Mouse (Mus musculus): Measurements from ENCODE around the gene Cpt1a. TPM values are rescaled to one million over a fixed set of nuclear protein-coding genes. Genes with fewer than 3 reads are reported as not detected.

The Cpt1a gene
- polyA plus RNA-seq, 1 experiment from 2014 or later: 19.6 TPM

DNA sequence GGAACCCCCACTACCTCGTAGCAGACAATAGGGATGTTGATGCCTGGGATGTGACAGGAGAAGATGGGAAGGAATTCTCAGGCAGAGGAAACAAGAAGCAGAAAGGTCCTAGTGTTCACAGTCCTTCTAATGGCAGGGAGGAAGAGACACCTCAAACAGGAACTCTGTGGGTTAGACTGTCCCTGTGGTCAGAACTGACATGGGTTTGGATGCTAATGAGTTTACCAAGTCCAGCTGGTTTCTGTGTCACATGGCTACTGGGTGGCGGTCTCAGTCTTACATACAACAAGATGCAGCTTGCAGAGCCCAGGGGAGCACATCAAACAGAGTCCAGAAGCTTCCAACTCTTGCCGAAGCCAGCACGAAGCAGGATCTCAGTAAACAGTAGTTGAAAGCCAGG lies 18.1 kb upstream of the Cpt1a start:
- Histone ChIP-seq H3K36me3 (no peaks in the 10 kb centered on the region), H3K4me3 (no peak overlapping the region), H3K27ac (no peak overlapping the region), H3K4me2 (no peak overlapping the region), H3K27me3 (no peaks in the 10 kb centered on the region; the same call in 1 of the 2 replicates), H3K4me1 (no peaks in the 10 kb centered on the region), H3K9ac (no peak overlapping the region), H3K9me3 (no peaks in the 10 kb centered on the region)
- WGBS: 49% methylated on average over 4 of the region's 4 CpGs
- no peak for ATAC-seq (ENCODE audit: insufficient number of reproducible peaks, low FRiP score, low TSS enrichment, low read depth)

DNA sequence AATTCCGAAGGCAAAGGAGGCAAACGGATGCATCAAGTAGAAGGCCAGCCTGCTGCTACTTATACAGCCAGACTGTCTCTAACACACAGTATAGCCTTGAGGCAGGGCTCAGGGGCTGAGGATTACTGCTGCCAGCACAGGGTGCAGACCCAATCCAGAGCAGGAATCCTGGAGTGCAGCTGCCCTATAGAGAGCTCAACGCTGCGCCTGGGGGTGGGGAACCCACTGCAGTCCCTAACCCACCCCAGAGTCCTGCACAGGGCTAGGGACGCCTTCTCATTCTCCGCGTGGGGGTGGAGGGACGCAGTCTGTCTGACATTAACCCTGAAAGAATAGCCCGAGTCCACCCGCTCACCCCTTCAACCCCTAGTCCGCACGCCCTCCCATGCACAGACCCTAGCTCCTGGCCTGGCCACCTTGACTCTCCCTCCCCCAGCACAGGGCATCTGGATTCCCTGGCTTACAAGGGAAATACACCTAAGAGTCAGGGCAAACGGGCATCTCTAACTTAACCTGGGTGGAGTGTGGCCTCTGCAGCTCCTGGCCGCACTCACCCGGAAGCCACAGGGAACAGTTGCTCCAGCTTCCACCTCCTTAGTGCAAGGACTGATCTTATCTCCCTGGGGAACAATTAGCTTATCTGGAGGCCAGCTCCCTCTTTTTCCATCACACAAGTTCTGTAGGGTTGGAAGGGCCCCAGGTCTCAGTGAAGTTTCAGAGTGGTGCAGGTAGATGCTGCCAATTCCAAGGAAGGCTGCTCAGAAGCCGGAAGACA lies 14.8 kb upstream of the Cpt1a start:
- H3K27me3 ChIP-seq: no peaks in the 10 kb centered on the region; the same call in 1 of the 2 replicates
- H3K9ac ChIP-seq: no peak overlapping the region
- H3K9me3 ChIP-seq: no peaks in the 10 kb centered on the region
- WGBS: 63% methylated on average over 16 of the region's 16 CpGs
- no peak overlapping the region for H3K4me3 ChIP-seq
- H3K4me1 ChIP-seq: no peaks in the 10 kb centered on the region
- no peaks in the 10 kb centered on the region for H3K36me3 ChIP-seq
- no peak for ATAC-seq (ENCODE audit: insufficient number of reproducible peaks, low FRiP score, low TSS enrichment, low read depth)
- no peak overlapping the region for H3K27ac ChIP-seq
- no peak overlapping the region for H3K4me2 ChIP-seq

DNA sequence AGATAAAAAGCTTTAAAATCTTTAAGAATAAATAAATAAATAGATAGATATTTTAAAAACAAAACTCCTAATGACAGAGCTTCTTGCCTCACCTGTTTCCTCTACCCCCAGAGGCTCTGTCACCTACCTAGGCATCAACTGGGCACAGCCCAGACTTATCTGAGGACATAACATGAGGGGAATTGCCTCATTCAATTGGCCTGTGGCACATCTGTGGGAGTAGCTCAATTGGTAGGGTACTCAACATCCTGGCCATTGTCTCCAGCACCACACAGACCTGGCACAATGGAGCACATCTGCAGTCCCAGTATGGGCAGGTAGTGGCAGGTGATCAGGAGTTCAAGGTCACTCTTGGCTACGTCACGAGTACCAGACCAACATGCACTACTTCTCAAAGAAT lies 2.8 kb upstream of the Cpt1a start:
- Histone ChIP-seq H3K9me3 (no peaks in the 10 kb centered on the region), H3K36me3 (no peaks in the 10 kb centered on the region), H3K9ac (no peak overlapping the region), H3K4me3 (no peak overlapping the region), H3K4me2 (no peak overlapping the region), H3K4me1 (peaks cover 24% of the 10 kb centered on the region), H3K27me3 (peaks cover 17% of the 10 kb centered on the region), H3K27ac (no peak overlapping the region)
- 86% methylated on average over 2 of the region's 2 CpGs for WGBS
- ATAC-seq (ENCODE audit: insufficient number of reproducible peaks, low FRiP score, low TSS enrichment, low read depth): no peak

DNA sequence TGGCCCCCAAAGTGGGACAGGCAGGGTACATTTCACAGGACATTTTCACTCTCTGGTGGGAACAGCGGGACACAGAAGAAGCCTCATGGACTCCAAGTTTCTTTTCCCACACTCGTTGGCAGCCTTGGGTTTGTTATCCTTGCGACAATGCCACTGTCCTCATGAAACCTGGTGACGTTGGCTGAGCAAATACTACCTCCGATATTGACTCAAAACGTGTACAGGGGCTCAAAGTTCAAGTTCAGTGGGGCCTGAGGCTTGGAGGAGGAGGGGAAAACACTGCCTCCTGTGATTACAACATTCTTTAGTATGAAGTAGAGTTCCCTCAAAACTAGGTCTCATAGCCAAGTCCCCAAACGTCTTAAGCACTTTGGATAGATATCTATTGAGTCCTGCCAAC lies 2.0 kb upstream of the Cpt1a start:
- no peaks in the 10 kb centered on the region for H3K36me3 ChIP-seq
- H3K27ac ChIP-seq: no peak overlapping the region
- H3K4me3 ChIP-seq: no peak overlapping the region
- 79% methylated on average over 7 of the region's 7 CpGs for WGBS
- no peak overlapping the region for H3K9ac ChIP-seq
- no peak for ATAC-seq (ENCODE audit: insufficient number of reproducible peaks, low FRiP score, low TSS enrichment, low read depth)
- peaks cover 31% of the 10 kb centered on the region for H3K4me1 ChIP-seq
- H3K4me2 ChIP-seq: no peak overlapping the region
- H3K27me3 ChIP-seq: peaks cover 17% of the 10 kb centered on the region
- no peaks in the 10 kb centered on the region for H3K9me3 ChIP-seq

DNA sequence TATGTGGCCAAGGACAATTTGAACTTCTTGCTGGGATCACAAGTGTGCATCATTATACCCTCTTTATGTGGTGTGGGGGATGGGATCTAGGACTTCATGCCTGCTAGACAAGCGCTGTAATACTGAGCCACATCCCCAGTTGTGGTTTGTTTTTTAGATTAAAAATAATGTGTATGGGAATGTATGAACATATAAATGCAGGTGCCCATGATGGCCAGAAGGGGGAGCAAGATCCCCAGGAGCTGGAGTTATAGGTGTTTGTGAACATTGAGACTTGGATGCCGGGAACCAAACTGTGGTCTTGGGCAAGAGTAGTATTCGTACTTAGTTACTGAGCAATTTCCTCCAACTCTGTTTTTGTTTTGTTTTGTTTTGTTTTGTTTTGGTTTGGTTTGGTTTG lies 1.3 kb upstream of the Cpt1a start:
- no peak for ATAC-seq (ENCODE audit: insufficient number of reproducible peaks, low FRiP score, low TSS enrichment, low read depth)
- H3K4me1 ChIP-seq: peaks cover 33% of the 10 kb centered on the region
- 79% methylated on average over 3 of the region's 3 CpGs for WGBS
- no peaks in the 10 kb centered on the region for H3K36me3 ChIP-seq
- no peak overlapping the region for H3K9ac ChIP-seq
- no peak overlapping the region for H3K4me3 ChIP-seq
- H3K27me3 ChIP-seq: peaks cover 17% of the 10 kb centered on the region
- no peak overlapping the region for H3K27ac ChIP-seq
- no peaks in the 10 kb centered on the region for H3K9me3 ChIP-seq
- no peak overlapping the region for H3K4me2 ChIP-seq

DNA sequence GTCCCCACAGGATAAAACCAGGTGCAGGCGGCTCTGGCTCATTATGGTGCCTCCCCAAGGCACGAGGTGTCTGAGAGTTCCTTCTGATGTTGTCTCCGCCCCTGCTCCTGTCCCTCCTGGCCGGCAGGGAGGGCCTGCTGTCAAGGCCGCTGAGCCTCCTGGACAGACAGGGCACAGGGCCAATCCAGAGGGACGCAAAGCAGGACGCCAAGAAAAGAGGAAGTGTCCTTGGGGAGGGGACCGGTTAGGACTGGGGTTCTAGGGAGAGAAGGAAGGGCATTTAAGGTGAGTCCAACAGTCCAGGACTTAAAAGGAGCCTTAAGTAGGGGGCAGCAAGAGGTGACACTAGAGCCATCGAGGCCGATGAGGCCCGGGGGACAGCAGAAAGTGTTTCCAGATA lies 517 bp upstream of the Cpt1a start:
- Histone ChIP-seq H3K9ac (no peak overlapping the region), H3K9me3 (no peaks in the 10 kb centered on the region), H3K4me1 (peaks cover 40% of the 10 kb centered on the region), H3K27ac (no peak overlapping the region), H3K36me3 (no peaks in the 10 kb centered on the region), H3K4me3 (peak overlapping the region; percentile 67), H3K27me3 (peaks cover 17% of the 10 kb centered on the region), H3K4me2 (peak overlapping the region; percentile 99)
- no peak for ATAC-seq (ENCODE audit: insufficient number of reproducible peaks, low FRiP score, low TSS enrichment, low read depth)
- WGBS: 9% methylated on average over 11 of the region's 11 CpGs

DNA sequence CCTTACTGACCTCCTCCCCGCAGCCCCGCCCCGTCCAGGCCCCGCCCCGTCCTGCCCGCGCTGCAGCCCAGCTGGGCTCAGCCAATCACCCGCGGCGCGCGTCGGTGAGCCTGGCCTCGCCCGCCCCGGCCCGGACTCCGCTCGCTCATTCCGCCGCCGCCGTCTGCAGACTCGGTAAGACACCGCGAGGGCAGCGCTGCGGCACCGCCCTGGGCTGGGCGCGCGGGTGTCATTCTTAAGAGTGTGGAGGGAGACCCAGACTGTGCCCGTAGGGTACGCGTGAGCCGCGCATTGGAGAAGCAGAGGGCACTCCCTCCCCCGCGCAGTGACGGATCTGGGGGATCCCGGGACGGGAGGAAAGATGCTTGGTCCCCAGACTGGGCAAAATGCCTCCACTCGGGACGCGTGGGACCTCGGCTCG lies 1.1 kb downstream of the Cpt1a start:
- peak overlapping the region; percentile 59; the same call in 1 of the 2 replicates for H3K27ac ChIP-seq

DNA sequence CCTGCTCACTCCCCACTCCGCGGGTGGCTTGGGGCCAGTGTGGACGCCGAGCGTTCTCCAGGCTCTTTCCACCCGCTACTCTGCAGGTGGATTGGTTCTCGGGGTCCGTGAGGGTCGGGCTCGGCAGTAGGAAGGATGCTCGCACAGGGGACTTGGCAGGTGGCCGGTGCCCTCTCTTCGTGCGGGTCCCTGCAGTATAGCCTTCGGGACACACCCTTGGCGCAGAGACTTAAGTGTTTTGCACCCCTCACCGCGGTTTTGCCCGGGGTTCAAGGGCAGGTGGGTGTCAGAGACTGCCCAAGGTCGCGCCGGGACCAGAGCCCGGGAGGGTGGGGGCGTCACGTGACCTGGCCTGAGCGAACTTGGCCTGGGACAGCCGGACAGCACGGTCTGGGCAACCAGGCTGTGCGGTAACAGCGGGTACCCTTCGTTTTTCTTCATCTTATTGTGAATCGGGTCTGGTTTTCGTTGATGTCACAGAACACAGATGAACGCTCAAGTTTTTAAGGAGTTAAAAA lies 1.7 kb downstream of the Cpt1a start:
- peak overlapping the region; percentile 90; the same call in 1 of the 2 replicates for H3K27ac ChIP-seq
- H3K9me3 ChIP-seq: no peaks in the 10 kb centered on the region
- H3K4me1 ChIP-seq: peaks cover 40% of the 10 kb centered on the region
- peaks cover 17% of the 10 kb centered on the region for H3K27me3 ChIP-seq
- peak overlapping the region; percentile 67 for H3K4me3 ChIP-seq
- H3K36me3 ChIP-seq: no peaks in the 10 kb centered on the region
- ATAC-seq (ENCODE audit: insufficient number of reproducible peaks, low FRiP score, low TSS enrichment, low read depth): 0 out of 2 replicates have a peak, but pooled peaks have one; percentile 4
- H3K4me2 ChIP-seq: peak overlapping the region; percentile 99
- whole genome bisulfite sequencing: under 1% methylated on average over 34 of the region's 34 CpGs
- H3K9ac ChIP-seq: peak overlapping the region; percentile 50

More for the DNA sequence above, 1.1 kb downstream of the Cpt1a start:
- Histone ChIP-seq H3K27me3 (peaks cover 17% of the 10 kb centered on the region), H3K9me3 (no peaks in the 10 kb centered on the region), H3K4me3 (peak overlapping the region; percentile 67), H3K9ac (peak overlapping the region; percentile 50), H3K36me3 (no peaks in the 10 kb centered on the region), H3K4me2 (peak overlapping the region; percentile 99), H3K4me1 (peaks cover 40% of the 10 kb centered on the region)
- under 1% methylated on average over 43 of the region's 47 CpGs for WGBS
- peak; percentile 81 for ATAC-seq (ENCODE audit: insufficient number of reproducible peaks, low FRiP score, low TSS enrichment, low read depth)

DNA sequence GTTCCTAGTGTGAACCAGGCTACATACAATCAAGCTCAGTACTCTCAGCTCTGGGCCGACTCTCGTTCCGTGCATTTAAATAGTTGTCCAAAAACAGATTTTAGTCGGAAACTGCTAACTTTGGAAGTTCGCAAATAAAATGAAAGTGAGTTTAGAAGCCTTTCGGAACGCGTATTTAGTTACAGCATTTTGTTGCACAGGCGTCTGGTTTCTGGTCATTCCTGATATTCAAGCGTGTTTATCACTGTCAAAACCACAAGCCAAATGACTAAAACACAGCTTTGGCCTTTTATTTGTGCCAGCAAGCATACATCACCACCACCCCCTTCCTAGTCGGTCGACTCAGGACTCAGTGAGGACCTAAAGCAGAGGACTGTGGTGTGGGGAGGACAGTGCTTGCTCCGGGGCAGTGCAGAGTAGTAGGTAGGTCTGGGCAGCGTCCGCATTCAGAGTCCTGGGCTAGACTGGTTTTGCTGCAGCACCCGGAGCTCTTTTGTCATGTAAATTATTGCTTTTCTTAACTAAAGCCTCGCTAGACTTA lies 2.2 kb downstream of the Cpt1a start:
- Histone ChIP-seq H3K4me1 (peaks cover 40% of the 10 kb centered on the region), H3K27ac (peak overlapping the region; percentile 90), H3K9ac (peak overlapping the region; percentile 50; the same call in 1 of the 2 replicates), H3K4me3 (peak overlapping the region; percentile 67), H3K36me3 (no peaks in the 10 kb centered on the region), H3K9me3 (no peaks in the 10 kb centered on the region), H3K27me3 (peaks cover 17% of the 10 kb centered on the region), H3K4me2 (peak overlapping the region; percentile 99)
- no peak for ATAC-seq (ENCODE audit: insufficient number of reproducible peaks, low FRiP score, low TSS enrichment, low read depth)
- 2% methylated on average over 17 of the region's 17 CpGs for WGBS

DNA sequence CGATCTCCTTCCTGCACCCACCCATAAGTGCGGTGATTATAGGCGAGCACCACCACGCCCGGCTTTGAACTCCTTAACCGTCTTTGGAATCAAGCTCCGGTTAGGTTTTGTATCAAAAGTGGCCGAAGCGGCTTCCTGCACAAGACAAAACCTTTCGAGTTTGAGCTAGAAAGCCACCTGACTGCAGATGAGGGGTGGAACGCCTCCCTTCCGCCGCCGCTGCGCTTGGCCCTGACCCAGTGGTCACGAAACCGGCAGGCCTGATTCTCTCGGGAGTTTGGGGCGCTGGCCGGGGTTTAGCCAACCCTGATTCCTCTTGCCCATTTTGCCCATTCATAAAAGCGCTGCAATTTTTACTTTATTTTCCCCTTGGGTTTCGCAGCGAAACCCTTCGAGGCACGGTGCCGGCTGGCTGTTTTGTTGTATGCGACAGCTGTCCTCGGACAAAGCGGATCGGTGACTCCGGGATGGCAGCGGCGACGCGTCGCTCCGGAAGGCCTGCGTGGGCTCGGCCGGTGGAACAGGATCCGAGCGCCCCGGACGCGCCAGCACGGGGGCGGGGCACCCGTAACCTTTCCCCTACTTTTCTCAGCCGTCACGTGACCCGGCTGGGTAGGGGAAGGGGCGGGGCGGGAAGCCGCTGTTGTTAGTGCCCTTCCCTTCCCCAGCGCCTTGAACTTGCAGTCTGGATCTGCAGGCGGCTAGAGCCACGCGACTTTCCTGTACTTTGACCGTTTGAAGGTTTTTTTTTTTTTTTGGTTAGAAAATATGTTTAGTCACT lies 3.0 kb downstream of the Cpt1a start:
- peak; percentile 80 for ATAC-seq (ENCODE audit: insufficient number of reproducible peaks, low FRiP score, low TSS enrichment, low read depth)
- Histone ChIP-seq H3K27me3 (peaks cover 11% of the 10 kb centered on the region), H3K36me3 (no peaks in the 10 kb centered on the region), H3K4me2 (peak overlapping the region; percentile 99), H3K4me1 (peaks cover 40% of the 10 kb centered on the region), H3K27ac (peak overlapping the region; percentile 90), H3K4me3 (peak overlapping the region; percentile 67), H3K9me3 (no peaks in the 10 kb centered on the region), H3K9ac (peak overlapping the region; percentile 39; the same call in 1 of the 2 replicates)
- under 1% methylated on average over 59 of the region's 59 CpGs for WGBS

DNA sequence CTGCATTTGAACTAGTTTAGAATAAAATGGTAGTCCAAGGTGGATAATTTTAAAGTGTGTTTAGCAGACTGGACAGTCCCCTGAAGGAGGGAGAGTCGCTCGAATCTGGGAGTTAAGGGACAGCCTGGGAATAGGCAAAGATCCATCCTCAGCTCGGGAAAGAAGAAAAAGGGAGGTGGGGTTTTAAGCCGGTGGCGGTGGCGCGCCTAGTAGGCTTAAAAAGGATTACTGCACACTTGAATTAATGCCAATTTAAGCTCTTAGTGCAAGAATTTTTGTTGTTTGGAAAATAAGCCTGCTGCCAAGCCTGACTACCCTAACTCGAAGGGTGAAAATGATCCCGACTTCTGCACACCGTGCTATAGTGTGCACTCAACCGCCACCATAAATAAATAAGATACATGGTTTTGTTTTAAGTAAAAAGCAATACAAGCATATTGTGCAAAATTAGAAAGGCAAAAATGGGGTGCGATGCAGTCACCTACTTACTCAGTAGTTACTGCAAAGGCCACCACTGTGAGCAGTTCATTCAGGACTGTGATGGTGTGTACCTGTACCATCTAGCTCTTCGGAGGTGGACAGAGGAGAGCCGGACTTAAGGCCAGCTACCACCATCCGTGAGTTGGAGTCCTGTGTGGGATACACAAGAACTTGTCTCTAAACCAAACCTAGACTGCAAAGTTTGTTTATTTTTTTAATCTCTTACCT lies 3.8 kb downstream of the Cpt1a start:
- H3K4me2 ChIP-seq: peak overlapping the region; percentile 99
- H3K4me3 ChIP-seq: peak overlapping the region; percentile 67
- H3K27ac ChIP-seq: peak overlapping the region; percentile 90
- ATAC-seq (ENCODE audit: insufficient number of reproducible peaks, low FRiP score, low TSS enrichment, low read depth): no peak
- peaks cover 40% of the 10 kb centered on the region for H3K4me1 ChIP-seq
- H3K27me3 ChIP-seq: peaks cover 9% of the 10 kb centered on the region
- no peaks in the 10 kb centered on the region for H3K36me3 ChIP-seq
- no peaks in the 10 kb centered on the region for H3K9me3 ChIP-seq
- peak overlapping the region; percentile 0; the same call in 1 of the 2 replicates for H3K9ac ChIP-seq
- 33% methylated on average over 15 of the region's 15 CpGs for WGBS

All from limb, embryonic 15.5 days (tissue).